Mouse (Mus musculus): Measurements from ENCODE around the gene Insrr. TPM values are rescaled to one million over a fixed set of nuclear protein-coding genes. Genes with fewer than 3 reads are reported as not detected.

Gene Insrr
- polyA plus RNA-seq, 1 experiment from 2014 or later, result 0.50 TPM

- WGBS, result 37% methylated on average over 6 of the region's 6 CpGs
- no peaks in the 10 kb centered on the region for H3K36me3 ChIP-seq (ENCODE audit: control insufficient read depth, insufficient read depth, low read length)
- H3K4me3 ChIP-seq (replicated peaks; ENCODE audit: low read length), result peak overlapping the region; percentile 53
- ATAC-seq (ENCODE audit: insufficient read depth, low FRiP score), result no peak
- H3K9me3 ChIP-seq (replicated peaks; ENCODE audit: control insufficient read depth, low read length), result no peaks in the 10 kb centered on the region
- H3K27ac ChIP-seq (ENCODE audit: low read length), result peak overlapping the region; percentile 59
- H3K27me3 ChIP-seq (ENCODE audit: control insufficient read depth, insufficient read depth, low read length), result no peaks in the 10 kb centered on the region
- peaks cover 29% of the 10 kb centered on the region for H3K4me1 ChIP-seq (ENCODE audit: control insufficient read depth, insufficient read depth, low read length)
- H3K4me2 ChIP-seq (ENCODE audit: low read depth, low read length), result peak overlapping the region; percentile 50
- peak overlapping the region; percentile 68 for H3K9ac ChIP-seq (ENCODE audit: low read length)
These were observed 28.3 kb upstream of the Insrr start for GRCm38 (mm10) chr3:87768431-87768830.

GRCm38 (mm10) chr3:87768844-87769243, 27.9 kb upstream of the Insrr start:
- peaks cover 26% of the 10 kb centered on the region for H3K4me1 ChIP-seq (ENCODE audit: control insufficient read depth, insufficient read depth, low read length)
- peak; percentile 86 for ATAC-seq (ENCODE audit: insufficient read depth, low FRiP score)
- under 1% methylated on average over 37 of the region's 37 CpGs for WGBS

GRCm38 (mm10) chr3:87769506-87769905, 27.2 kb upstream of the Insrr start:
- peak overlapping the region; percentile 50; the same call in 1 of the 2 replicates for H3K4me2 ChIP-seq (ENCODE audit: low read depth, low read length)
- no peaks in the 10 kb centered on the region for H3K9me3 ChIP-seq (replicated peaks; ENCODE audit: control insufficient read depth, low read length)
- 77% methylated on average over 8 of the region's 8 CpGs for WGBS
- no peak overlapping the region for H3K27ac ChIP-seq (ENCODE audit: low read length)
- no peak overlapping the region for H3K4me3 ChIP-seq (replicated peaks; ENCODE audit: low read length)
- H3K27me3 ChIP-seq (ENCODE audit: control insufficient read depth, insufficient read depth, low read length), result no peaks in the 10 kb centered on the region
- H3K36me3 ChIP-seq (ENCODE audit: control insufficient read depth, insufficient read depth, low read length), result no peaks in the 10 kb centered on the region
- no peak overlapping the region for H3K9ac ChIP-seq (ENCODE audit: low read length)
- H3K4me1 ChIP-seq (ENCODE audit: control insufficient read depth, insufficient read depth, low read length), result peaks cover 19% of the 10 kb centered on the region
- no peak for ATAC-seq (ENCODE audit: insufficient read depth, low FRiP score)

More at GRCm38 (mm10) chr3:87768844-87769243, 27.9 kb upstream of the Insrr start:
- H3K4me2 ChIP-seq (ENCODE audit: low read depth, low read length), result peak overlapping the region; percentile 50
- H3K36me3 ChIP-seq (ENCODE audit: control insufficient read depth, insufficient read depth, low read length), result no peaks in the 10 kb centered on the region
- peak overlapping the region; percentile 68 for H3K9ac ChIP-seq (ENCODE audit: low read length)
- H3K27ac ChIP-seq (ENCODE audit: low read length), result peak overlapping the region; percentile 59
- no peaks in the 10 kb centered on the region for H3K9me3 ChIP-seq (replicated peaks; ENCODE audit: control insufficient read depth, low read length)
- no peaks in the 10 kb centered on the region for H3K27me3 ChIP-seq (ENCODE audit: control insufficient read depth, insufficient read depth, low read length)
- peak overlapping the region; percentile 53 for H3K4me3 ChIP-seq (replicated peaks; ENCODE audit: low read length)

GRCm38 (mm10) chr3:87770280-87770679, 26.5 kb upstream of the Insrr start:
- no peaks in the 10 kb centered on the region for H3K27me3 ChIP-seq (ENCODE audit: control insufficient read depth, insufficient read depth, low read length)
- H3K27ac ChIP-seq (ENCODE audit: low read length), result no peak overlapping the region
- no peaks in the 10 kb centered on the region for H3K36me3 ChIP-seq (ENCODE audit: control insufficient read depth, insufficient read depth, low read length)
- no peak overlapping the region for H3K4me2 ChIP-seq (ENCODE audit: low read depth, low read length)
- H3K4me3 ChIP-seq (replicated peaks; ENCODE audit: low read length), result no peak overlapping the region
- WGBS, result 2% methylated on average over 4 of the region's 4 CpGs
- H3K4me1 ChIP-seq (ENCODE audit: control insufficient read depth, insufficient read depth, low read length), result peaks cover 11% of the 10 kb centered on the region
- no peak overlapping the region for H3K9ac ChIP-seq (ENCODE audit: low read length)
- no peaks in the 10 kb centered on the region for H3K9me3 ChIP-seq (replicated peaks; ENCODE audit: control insufficient read depth, low read length)
- ATAC-seq (ENCODE audit: insufficient read depth, low FRiP score), result no peak

GRCm38 (mm10) chr3:87771088-87771487, 25.7 kb upstream of the Insrr start:
- 29% methylated on average over 6 of the region's 6 CpGs for WGBS
- ATAC-seq (ENCODE audit: insufficient read depth, low FRiP score), result no peak
- no peak overlapping the region for H3K4me2 ChIP-seq (ENCODE audit: low read depth, low read length)

GRCm38 (mm10) chr3:87778283-87778682, 18.5 kb upstream of the Insrr start:
- Histone ChIP-seq H3K9ac (ENCODE audit: low read length) (no peak overlapping the region), H3K36me3 (ENCODE audit: control insufficient read depth, insufficient read depth, low read length) (no peaks in the 10 kb centered on the region), H3K27ac (ENCODE audit: low read length) (no peak overlapping the region), H3K9me3 (replicated peaks; ENCODE audit: control insufficient read depth, low read length) (no peaks in the 10 kb centered on the region), H3K4me1 (ENCODE audit: control insufficient read depth, insufficient read depth, low read length) (no peaks in the 10 kb centered on the region), H3K4me3 (replicated peaks; ENCODE audit: low read length) (no peak overlapping the region), H3K27me3 (ENCODE audit: control insufficient read depth, insufficient read depth, low read length) (0 out of 2 replicates have a peak, but pooled peaks cover 3% of the 10 kb centered on the region), H3K4me2 (ENCODE audit: low read depth, low read length) (no peak overlapping the region)
- WGBS, result 53% methylated on average over 23 of the region's 23 CpGs
- no peak for ATAC-seq (ENCODE audit: insufficient read depth, low FRiP score)

More at GRCm38 (mm10) chr3:87771088-87771487, 25.7 kb upstream of the Insrr start:
- H3K36me3 ChIP-seq (ENCODE audit: control insufficient read depth, insufficient read depth, low read length), result no peaks in the 10 kb centered on the region
- no peak overlapping the region for H3K4me3 ChIP-seq (replicated peaks; ENCODE audit: low read length)
- H3K9me3 ChIP-seq (replicated peaks; ENCODE audit: control insufficient read depth, low read length), result no peaks in the 10 kb centered on the region
- H3K27ac ChIP-seq (ENCODE audit: low read length), result no peak overlapping the region
- H3K4me1 ChIP-seq (ENCODE audit: control insufficient read depth, insufficient read depth, low read length), result peaks cover 9% of the 10 kb centered on the region
- H3K9ac ChIP-seq (ENCODE audit: low read length), result no peak overlapping the region
- H3K27me3 ChIP-seq (ENCODE audit: control insufficient read depth, insufficient read depth, low read length), result no peaks in the 10 kb centered on the region

- 39% methylated on average over 2 of the region's 2 CpGs for WGBS
- H3K4me1 ChIP-seq (ENCODE audit: control insufficient read depth, insufficient read depth, low read length), result no peaks in the 10 kb centered on the region
- H3K9ac ChIP-seq (ENCODE audit: low read length), result no peak overlapping the region
- ATAC-seq (ENCODE audit: insufficient read depth, low FRiP score), result no peak
- H3K4me2 ChIP-seq (ENCODE audit: low read depth, low read length), result no peak overlapping the region
- H3K9me3 ChIP-seq (replicated peaks; ENCODE audit: control insufficient read depth, low read length), result no peaks in the 10 kb centered on the region
- no peak overlapping the region for H3K4me3 ChIP-seq (replicated peaks; ENCODE audit: low read length)
- H3K36me3 ChIP-seq (ENCODE audit: control insufficient read depth, insufficient read depth, low read length), result no peaks in the 10 kb centered on the region
- H3K27ac ChIP-seq (ENCODE audit: low read length), result no peak overlapping the region
- H3K27me3 ChIP-seq (ENCODE audit: control insufficient read depth, insufficient read depth, low read length), result 0 out of 2 replicates have a peak, but pooled peaks cover 3% of the 10 kb centered on the region
These were observed 17.7 kb upstream of the Insrr start for GRCm38 (mm10) chr3:87779086-87779485.

- no peaks in the 10 kb centered on the region; the same call in 1 of the 2 replicates for H3K4me1 ChIP-seq (ENCODE audit: control insufficient read depth, insufficient read depth, low read length)
- WGBS, result 78% methylated on average over 25 of the region's 25 CpGs
- H3K4me3 ChIP-seq (replicated peaks; ENCODE audit: low read length), result no peak overlapping the region
- H3K9me3 ChIP-seq (replicated peaks; ENCODE audit: control insufficient read depth, low read length), result no peaks in the 10 kb centered on the region
- H3K4me2 ChIP-seq (ENCODE audit: low read depth, low read length), result no peak overlapping the region
- ATAC-seq (ENCODE audit: insufficient read depth, low FRiP score), result no peak
- H3K36me3 ChIP-seq (ENCODE audit: control insufficient read depth, insufficient read depth, low read length), result no peaks in the 10 kb centered on the region
- H3K27me3 ChIP-seq (ENCODE audit: control insufficient read depth, insufficient read depth, low read length), result 0 out of 2 replicates have a peak, but pooled peaks cover 2% of the 10 kb centered on the region
- H3K9ac ChIP-seq (ENCODE audit: low read length), result 0 out of 2 replicates have a peak overlapping the region, but pooled peaks have one; percentile 9
- H3K27ac ChIP-seq (ENCODE audit: low read length), result no peak overlapping the region
These were observed 13.3 kb upstream of the Insrr start for GRCm38 (mm10) chr3:87783282-87784023.

GRCm38 (mm10) chr3:87785156-87785555, 11.6 kb upstream of the Insrr start:
- no peak overlapping the region for H3K27ac ChIP-seq (ENCODE audit: low read length)
- H3K9ac ChIP-seq (ENCODE audit: low read length), result no peak overlapping the region
- 55% methylated on average over 5 of the region's 5 CpGs for WGBS
- no peaks in the 10 kb centered on the region for H3K9me3 ChIP-seq (replicated peaks; ENCODE audit: control insufficient read depth, low read length)
- H3K4me3 ChIP-seq (replicated peaks; ENCODE audit: low read length), result no peak overlapping the region
- no peaks in the 10 kb centered on the region for H3K27me3 ChIP-seq (ENCODE audit: control insufficient read depth, insufficient read depth, low read length)
- no peak for ATAC-seq (ENCODE audit: insufficient read depth, low FRiP score)
- no peak overlapping the region for H3K4me2 ChIP-seq (ENCODE audit: low read depth, low read length)
- H3K4me1 ChIP-seq (ENCODE audit: control insufficient read depth, insufficient read depth, low read length), result no peaks in the 10 kb centered on the region; the same call in 1 of the 2 replicates
- no peaks in the 10 kb centered on the region for H3K36me3 ChIP-seq (ENCODE audit: control insufficient read depth, insufficient read depth, low read length)
